Mouse (Mus musculus) T-helper 2 cell (primary cell): ENCODE data around the gene Polq.
"Not testable (repeated sequence)": the region's sequence is repeated elsewhere in the genome, so short reads cannot be mapped to it uniquely, and the experiment has no call there.

Source experiments
- in situ Hi-C: fragments of 300-600 bp; cut with MboI, MseI; formaldehyde crosslinking; loops from one replicate; pipeline ENCODE4 v1.15.1; 2025; ENCODE audit warnings: high pct_unique_total_duplicates

The Polq gene

DNA sequence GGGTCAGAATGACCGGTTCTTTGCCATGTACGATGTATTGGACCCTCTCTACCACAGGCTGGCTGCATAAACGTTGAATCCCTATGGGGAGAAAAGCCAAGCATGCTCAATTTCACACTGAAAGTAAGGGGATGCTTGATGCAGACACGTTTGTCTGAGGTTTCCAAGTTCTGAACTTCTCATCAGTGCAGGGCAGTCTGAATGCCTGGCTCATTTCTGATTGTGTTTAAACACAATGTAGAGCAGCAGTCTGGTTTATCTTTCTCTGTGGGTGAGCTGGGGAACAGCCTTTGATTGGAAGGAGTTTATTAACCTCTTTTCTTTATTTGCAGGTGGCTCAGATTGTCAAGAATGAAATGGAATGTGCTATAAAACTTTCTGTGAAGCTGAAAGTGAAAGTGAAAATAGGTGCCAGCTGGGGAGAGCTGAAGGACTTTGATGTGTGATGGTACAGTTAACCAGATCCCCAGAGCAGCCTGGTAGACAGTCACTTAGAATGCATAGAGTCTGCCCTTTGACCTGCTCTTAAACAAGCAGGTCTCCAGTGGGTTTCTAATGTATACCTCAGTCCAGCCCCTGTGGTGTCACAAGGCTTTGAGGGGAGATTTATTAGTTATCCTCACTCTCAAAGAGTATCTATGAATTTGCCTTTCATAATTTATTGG is 82.7 kb downstream of the Polq start:
- in situ Hi-C loops = no loop called here

GRCm38 (mm10) chr16:37108763-37109162 is 97.2 kb downstream of the Polq start:
- in situ Hi-C loops = no loop called here

DNA sequence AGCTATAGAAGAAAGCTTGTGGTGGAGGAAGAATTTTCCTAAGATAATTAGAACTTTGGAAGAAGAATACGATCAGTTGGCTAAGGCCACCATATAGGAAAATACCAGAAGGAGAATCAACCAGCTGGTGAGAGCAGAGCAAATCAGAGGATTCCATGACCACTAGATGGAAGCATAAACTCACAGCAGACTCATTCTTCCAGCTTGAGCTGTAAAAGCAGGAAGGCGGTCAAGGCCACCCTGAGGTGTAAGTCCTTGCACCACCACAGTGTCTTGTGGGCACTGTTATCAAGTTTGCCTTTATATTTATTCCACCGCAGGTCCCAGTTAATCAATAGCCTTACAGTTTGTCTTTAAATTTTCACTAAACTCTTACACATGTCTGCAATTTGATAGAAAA is 97.7 kb downstream of the Polq start:
- in situ Hi-C loops = no loop called here

GRCm38 (mm10) chr16:37125190-37125589 is 113.6 kb downstream of the Polq start:
- in situ Hi-C loops = not testable (repeated sequence)
